Mouse (Mus musculus): ENCODE results near the gene Sgf29. TPM values are rescaled to one million over a fixed set of nuclear protein-coding genes. Genes with fewer than 3 reads are reported as not detected.

The Sgf29 gene
- polyA plus RNA-seq, 1 experiment, result 36.4 TPM

- DNase-seq, result peak; percentile 88
- under 1% methylated on average over 11 of the region's 11 CpGs for WGBS
- Histone ChIP-seq H3K4me3 (replicated peaks; ENCODE audit: extremely low read depth, low read depth, low read length) (no peak overlapping the region), H3K4me1 (ENCODE audit: control insufficient read depth, insufficient read depth, low read length) (peaks cover 5% of the 10 kb centered on the region)
- TF ChIP-seq POLR2A (IDR thresholded peaks at IDR 0.05; ENCODE audit: borderline replicate concordance, extremely low read depth, low read depth, low read length) (no peak), CTCF (IDR thresholded peaks at IDR 0.05; ENCODE audit: insufficient read depth, low read length) (peak; percentile 79)
These were observed 52.0 kb downstream of the Sgf29 start for GRCm38 (mm10) chr7:126701070-126701469.

GRCm38 (mm10) chr7:126701559-126702357 lies 52.6 kb downstream of the Sgf29 start:
- 51% methylated on average over 24 of the region's 24 CpGs for WGBS
- TF ChIP-seq POLR2A (IDR thresholded peaks at IDR 0.05; ENCODE audit: borderline replicate concordance, extremely low read depth, low read depth, low read length), result no peak
- TF ChIP-seq CTCF (IDR thresholded peaks at IDR 0.05; ENCODE audit: insufficient read depth, low read length), result no peak
- Histone ChIP-seq H3K4me1 (ENCODE audit: control insufficient read depth, insufficient read depth, low read length) (no peaks in the 10 kb centered on the region), H3K4me3 (replicated peaks; ENCODE audit: extremely low read depth, low read depth, low read length) (peak overlapping the region; percentile 23)
- DNase-seq, result no peak

GRCm38 (mm10) chr7:126702358-126702757 lies 53.2 kb downstream of the Sgf29 start:
- WGBS, result 63% methylated on average over 6 of the region's 6 CpGs
- TF ChIP-seq POLR2A (IDR thresholded peaks at IDR 0.05; ENCODE audit: borderline replicate concordance, extremely low read depth, low read depth, low read length), result no peak
- no peak for TF ChIP-seq CTCF (IDR thresholded peaks at IDR 0.05; ENCODE audit: insufficient read depth, low read length)
- peak overlapping the region; percentile 40 for H3K4me3 ChIP-seq (replicated peaks; ENCODE audit: extremely low read depth, low read depth, low read length)
- DNase-seq, result no peak
- no peaks in the 10 kb centered on the region for H3K4me1 ChIP-seq (ENCODE audit: control insufficient read depth, insufficient read depth, low read length)

- Histone ChIP-seq H3K4me1 (ENCODE audit: control insufficient read depth, insufficient read depth, low read length) (no peaks in the 10 kb centered on the region), H3K4me3 (replicated peaks; ENCODE audit: extremely low read depth, low read depth, low read length) (peak overlapping the region; percentile 62)
- DNase-seq, result no peak
- WGBS, result 69% methylated on average over 12 of the region's 12 CpGs
- TF ChIP-seq CTCF (IDR thresholded peaks at IDR 0.05; ENCODE audit: insufficient read depth, low read length), result no peak
- TF ChIP-seq POLR2A (IDR thresholded peaks at IDR 0.05; ENCODE audit: borderline replicate concordance, extremely low read depth, low read depth, low read length), result peak; percentile 20; the same call in 1 of the 2 replicates
These were observed 54.0 kb downstream of the Sgf29 start for GRCm38 (mm10) chr7:126702861-126703756.

GRCm38 (mm10) chr7:126703757-126704077 lies 54.6 kb downstream of the Sgf29 start:
- no peak for DNase-seq
- Histone ChIP-seq H3K4me3 (replicated peaks; ENCODE audit: extremely low read depth, low read depth, low read length) (peak overlapping the region; percentile 62), H3K4me1 (ENCODE audit: control insufficient read depth, insufficient read depth, low read length) (no peaks in the 10 kb centered on the region)
- TF ChIP-seq POLR2A (IDR thresholded peaks at IDR 0.05; ENCODE audit: borderline replicate concordance, extremely low read depth, low read depth, low read length), result no peak
- TF ChIP-seq CTCF (IDR thresholded peaks at IDR 0.05; ENCODE audit: insufficient read depth, low read length), result no peak
- 18% methylated on average over 7 of the region's 7 CpGs for WGBS

GRCm38 (mm10) chr7:126704121-126704980 lies 55.2 kb downstream of the Sgf29 start:
- TF ChIP-seq POLR2A (IDR thresholded peaks at IDR 0.05; ENCODE audit: borderline replicate concordance, extremely low read depth, low read depth, low read length) (peak; percentile 24; the same call in 1 of the 2 replicates), CTCF (IDR thresholded peaks at IDR 0.05; ENCODE audit: insufficient read depth, low read length) (no peak)
- Histone ChIP-seq H3K4me1 (ENCODE audit: control insufficient read depth, insufficient read depth, low read length) (no peaks in the 10 kb centered on the region), H3K4me3 (replicated peaks; ENCODE audit: extremely low read depth, low read depth, low read length) (peak overlapping the region; percentile 62)
- 3% methylated on average over 39 of the region's 39 CpGs for WGBS
- peak; percentile 61 for DNase-seq

GRCm38 (mm10) chr7:126707442-126708174 lies 58.5 kb downstream of the Sgf29 start, which contains the start of gene Coro1a:
Gene Coro1a, minus strand, starts transcription at chr7:126707787.
- no peak within 1 kb of the TSS for H3K4me3 ChIP-seq (replicated peaks; ENCODE audit: extremely low read depth, low read depth, low read length)
- no peaks in the 10 kb centered on the region for H3K4me1 ChIP-seq (ENCODE audit: control insufficient read depth, insufficient read depth, low read length)
- 68% methylated on average over 19 of the region's 19 CpGs for WGBS
- no peak for DNase-seq
- TF ChIP-seq CTCF (IDR thresholded peaks at IDR 0.05; ENCODE audit: insufficient read depth, low read length) (no peak), POLR2A (IDR thresholded peaks at IDR 0.05; ENCODE audit: borderline replicate concordance, extremely low read depth, low read depth, low read length) (no peak)

- WGBS, result 73% methylated on average over 10 of the region's 10 CpGs
- no peak for DNase-seq
- H3K4me1 ChIP-seq (ENCODE audit: control insufficient read depth, insufficient read depth, low read length), result no peaks in the 10 kb centered on the region
- H3K4me3 ChIP-seq (replicated peaks; ENCODE audit: extremely low read depth, low read depth, low read length), result no peak overlapping the region
- TF ChIP-seq CTCF (IDR thresholded peaks at IDR 0.05; ENCODE audit: insufficient read depth, low read length) (no peak), POLR2A (IDR thresholded peaks at IDR 0.05; ENCODE audit: borderline replicate concordance, extremely low read depth, low read depth, low read length) (no peak)
These were observed 59.3 kb downstream of the Sgf29 start for GRCm38 (mm10) chr7:126708175-126708952.

Measured in lung, adult 2 months (tissue).